Mouse (Mus musculus) CH12.LX (cell line): ENCODE data around the gene Tecta.

Experiments used
- CHD2 ChIP-seq: IDR thresholded peaks from 2 replicates; pipeline ENCODE4 v1.6.1; 2011; ENCODE audit warnings: low read length, improper control_type of control experiment
- CTCF ChIP-seq, 2 experiments: IDR thresholded peaks in 1 of 2; conservative IDR thresholded peaks in 1 of 2; 2 replicates each; pipeline ENCODE4 v1.5.1; 2011 to 2012; ENCODE audit warnings: low read depth in 2 of 2, low read length in 2 of 2, improper control_type of control experiment in 1 of 2, inconsistent platforms in 1 of 2, mild to moderate bottlenecking in 1 of 2, moderate library complexity in 1 of 2
- EP300 ChIP-seq: IDR thresholded peaks from 2 replicates; pipeline ENCODE4 v1.6.1; 2011; ENCODE audit warnings: low read length, improper control_type of control experiment
- MAFK ChIP-seq: IDR thresholded peaks from 2 replicates; pipeline ENCODE4 v1.6.1; 2011; ENCODE audit warnings: low read length, improper control_type of control experiment; ENCODE audit not compliant: insufficient replicate concordance
- NELFE ChIP-seq: IDR thresholded peaks from 2 replicates; pipeline ENCODE4 v1.6.1; 2011; ENCODE audit warnings: low read depth, low read length, improper control_type of control experiment
- POLR2A ChIP-seq: IDR thresholded peaks from 2 replicates; pipeline ENCODE4 v1.6.1; 2011; ENCODE audit warnings: low read depth, mild to moderate bottlenecking, improper control_type of control experiment, low read length
- TCF12 ChIP-seq: IDR thresholded peaks from 2 replicates; pipeline ENCODE4 v1.6.1; 2014; ENCODE audit warnings: low read depth, mild to moderate bottlenecking, inconsistent platforms, low read length, improper control_type of control experiment
- USF1 ChIP-seq: IDR thresholded peaks from 2 replicates; pipeline ENCODE4 v1.6.1; 2014; ENCODE audit warnings: low read depth, mild to moderate bottlenecking, inconsistent platforms, low read length, improper control_type of control experiment
- ZNF384 ChIP-seq: IDR thresholded peaks from 2 replicates; pipeline ENCODE4 v1.6.1; 2012; ENCODE audit warnings: low read depth, low read length, improper control_type of control experiment, inconsistent platforms

DNA sequence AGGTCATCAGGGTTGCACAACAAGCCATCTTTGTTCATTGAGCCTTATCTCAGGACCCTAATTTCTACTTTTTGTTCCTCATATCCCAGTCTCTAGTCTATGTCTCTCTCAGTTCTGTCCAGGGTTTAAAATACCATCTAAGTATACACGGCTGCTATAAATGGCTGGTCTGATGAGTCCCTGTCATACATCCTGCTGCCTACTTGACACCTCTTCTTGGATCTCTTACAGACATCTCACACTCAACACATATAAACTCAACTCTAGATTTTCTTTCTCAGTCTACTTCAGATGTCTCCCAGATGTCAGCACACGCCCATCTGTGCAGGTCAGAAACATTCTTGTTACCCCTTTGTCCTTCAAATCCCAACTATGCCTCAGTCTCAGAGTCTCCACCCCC is 78.3 kb downstream of the Tecta start:
- no peak for TF ChIP-seq POLR2A
- TF ChIP-seq MAFK = no peak
- TF ChIP-seq EP300 = no peak
- no peak for TF ChIP-seq CTCF (conservative IDR thresholded peaks at IDR 0.05 in 1 of 2, IDR thresholded peaks at IDR 0.05 in 1 of 2; ENCODE audit: low read depth in 2 of 2, low read length in 2 of 2)
- no peak for TF ChIP-seq ZNF384
- no peak for TF ChIP-seq CHD2
- no peak for TF ChIP-seq NELFE
- TF ChIP-seq TCF12 = no peak
- TF ChIP-seq USF1 = no peak
